Mouse (Mus musculus) erythroblast, embryonic 14.5 days (primary cell): ENCODE results near the gene Phf5a.

Experiments used
- GATA1 ChIP-seq: IDR thresholded peaks from 2 replicates; pipeline ENCODE4 v1.6.1; 2012; ENCODE audit warnings: low read length, inconsistent platforms, mixed read lengths
- TAL1 ChIP-seq: IDR thresholded peaks from 3 replicates; pipeline ENCODE4 v1.6.1; 2012; ENCODE audit warnings: low read length, inconsistent platforms, mixed read lengths

- TF ChIP-seq GATA1 (no peak), TAL1 (no peak)
Observed at GRCm38 (mm10) chr15:81835007-81835880, 36.5 kb downstream of the Phf5a start.
